Mouse (Mus musculus) hindbrain, embryonic 15.5 days (tissue): ENCODE data around the gene Elp5. TPM values are rescaled to one million over a fixed set of nuclear protein-coding genes. Genes with fewer than 3 reads are reported as not detected.

Experiments
- ATAC-seq: fragments of 200-750 bp; cut with Nextera tagmentation; 2 replicates; pipeline ENCODE4 v1.8.0; 2017; ENCODE audit warnings: low read depth, moderate number of reproducible peaks, moderate TSS enrichment; ENCODE audit not compliant: low FRiP score
- H3K27ac ChIP-seq: fragments of 300-500 bp; sonication (generic); replicated peaks from 2 replicates; pipeline ENCODE4 v1.5.1; 2015; ENCODE audit warnings: mild to moderate bottlenecking, inconsistent platforms
- H3K27me3 ChIP-seq: fragments of 300-500 bp; sonication (generic); 2 replicates; pipeline ENCODE4 v1.6.1; 2015; ENCODE audit warnings: control low read depth, inconsistent platforms
- H3K36me3 ChIP-seq: fragments of 300-500 bp; sonication (generic); 2 replicates; pipeline ENCODE4 v1.6.1; 2015; ENCODE audit warnings: control low read depth, inconsistent platforms
- H3K4me1 ChIP-seq: fragments of 300-500 bp; sonication (generic); replicated peaks from 2 replicates; pipeline ENCODE4 v1.6.1; 2015; ENCODE audit warnings: control low read depth, inconsistent platforms
- H3K4me2 ChIP-seq: fragments of 300-500 bp; sonication (generic); 2 replicates; pipeline ENCODE4 v1.6.1; 2015; ENCODE audit warnings: moderate library complexity, mild to moderate bottlenecking, inconsistent platforms
- H3K4me3 ChIP-seq: fragments of 300-500 bp; sonication (generic); 2 replicates; pipeline ENCODE4 v1.5.1; 2015; ENCODE audit warnings: mild to moderate bottlenecking, inconsistent platforms
- H3K9ac ChIP-seq: fragments of 300-500 bp; sonication (generic); 2 replicates; pipeline ENCODE4 v1.6.1; 2015; ENCODE audit warnings: inconsistent platforms
- H3K9me3 ChIP-seq: fragments of 300-500 bp; sonication (generic); 2 replicates; pipeline ENCODE4 v1.6.1; 2016; ENCODE audit warnings: control low read depth, inconsistent platforms
- WGBS: fragments of 180-500 bp; shearing (Covaris S2); methylation state at CpG from one replicate; pipeline ENCODE4 v1.1.7; 2015; 5-methylcytosine and 5-hydroxymethylcytosine counted together
- polyA plus RNA-seq: library from polyadenylated mRNA; unstranded; fragments of >200 nt; fragmentation: Nextera tagmentation; extraction: Ambion mirVana; gene quantifications from 2 replicates; pipeline ENCODE4 v1.2.1, GENCODE M21; 2015

The Elp5 gene
- polyA plus RNA-seq, 1 experiment from 2014 or later: 174 TPM

GRCm38 (mm10) chr11:69984431-69984830 lies 2.1 kb upstream of the Elp5 start:
- Histone ChIP-seq H3K36me3 (peaks cover 44% of the 10 kb centered on the region), H3K27me3 (no peaks in the 10 kb centered on the region), H3K27ac (no peak overlapping the region), H3K9ac (no peak overlapping the region), H3K9me3 (no peaks in the 10 kb centered on the region), H3K4me1 (peaks cover 26% of the 10 kb centered on the region), H3K4me3 (no peak overlapping the region), H3K4me2 (no peak overlapping the region)
- 94% methylated on average over 8 of the region's 8 CpGs for WGBS
- no peak for ATAC-seq

- H3K27me3 ChIP-seq: no peaks in the 10 kb centered on the region
- peak overlapping the region; percentile 95; the same call in 1 of the 2 replicates for H3K4me2 ChIP-seq
- H3K9me3 ChIP-seq: no peaks in the 10 kb centered on the region
- H3K9ac ChIP-seq: peak overlapping the region; percentile 100; the same call in 1 of the 2 replicates
- peaks cover 36% of the 10 kb centered on the region for H3K4me1 ChIP-seq
- no peak overlapping the region for H3K27ac ChIP-seq
- 93% methylated on average over 4 of the region's 4 CpGs for WGBS
- peak overlapping the region; percentile 100; the same call in 1 of the 2 replicates for H3K4me3 ChIP-seq
- ATAC-seq: no peak
- peaks cover 34% of the 10 kb centered on the region for H3K36me3 ChIP-seq
Measured at GRCm38 (mm10) chr11:69983377-69983776, 1.1 kb upstream of the Elp5 start.

- H3K9ac ChIP-seq: peak overlapping the region; percentile 100; the same call in 1 of the 2 replicates
- peaks cover 40% of the 10 kb centered on the region for H3K4me1 ChIP-seq
- no peak overlapping the region for H3K27ac ChIP-seq
- peak overlapping the region; percentile 95 for H3K4me2 ChIP-seq
- H3K4me3 ChIP-seq: peak overlapping the region; percentile 100
- ATAC-seq: no peak
- H3K9me3 ChIP-seq: no peaks in the 10 kb centered on the region
- WGBS: 36% methylated on average over 5 of the region's 5 CpGs
- peaks cover 29% of the 10 kb centered on the region for H3K36me3 ChIP-seq
- no peaks in the 10 kb centered on the region for H3K27me3 ChIP-seq
Measured at GRCm38 (mm10) chr11:69982877-69983276, 560 bp upstream of the Elp5 start.

GRCm38 (mm10) chr11:69981141-69981762 lies 1.1 kb downstream of the Elp5 start, which contains the start of gene Ctdnep1:
Gene Ctdnep1 (plus strand): TSS chr11:69981156.
- Histone ChIP-seq H3K4me3 (peak within 1 kb of the TSS; percentile 100), H3K36me3 (peaks cover 32% of the 10 kb centered on the region), H3K27me3 (no peaks in the 10 kb centered on the region), H3K9ac (peak within 1 kb of the TSS; percentile 100), H3K9me3 (no peaks in the 10 kb centered on the region), H3K27ac (peak within 1 kb of the TSS; percentile 100), H3K4me1 (peaks cover 40% of the 10 kb centered on the region), H3K4me2 (peak within 1 kb of the TSS; percentile 95)
- ATAC-seq: peak; percentile 54; the same call in 1 of the 2 replicates
- under 1% methylated on average over 37 of the region's 43 CpGs for WGBS

- Histone ChIP-seq H3K9me3 (no peaks in the 10 kb centered on the region), H3K27ac (peak overlapping the region; percentile 100), H3K4me3 (peak overlapping the region; percentile 100), H3K36me3 (peaks cover 34% of the 10 kb centered on the region), H3K27me3 (no peaks in the 10 kb centered on the region), H3K9ac (peak overlapping the region; percentile 100), H3K4me1 (peaks cover 40% of the 10 kb centered on the region), H3K4me2 (peak overlapping the region; percentile 95)
- under 1% methylated on average over 34 of the region's 60 CpGs for WGBS
- peak; percentile 95 for ATAC-seq
Measured at GRCm38 (mm10) chr11:69980196-69981140, 1.8 kb downstream of the Elp5 start.

GRCm38 (mm10) chr11:69979827-69980195 lies 2.5 kb downstream of the Elp5 start:
- Histone ChIP-seq H3K9ac (peak overlapping the region; percentile 100), H3K27me3 (no peaks in the 10 kb centered on the region), H3K4me3 (peak overlapping the region; percentile 100), H3K4me2 (peak overlapping the region; percentile 90), H3K27ac (peak overlapping the region; percentile 100), H3K9me3 (no peaks in the 10 kb centered on the region), H3K4me1 (peaks cover 40% of the 10 kb centered on the region), H3K36me3 (peaks cover 34% of the 10 kb centered on the region)
- ATAC-seq: no peak
- WGBS: 4% methylated on average over 16 of the region's 16 CpGs

- Histone ChIP-seq H3K4me1 (peaks cover 18% of the 10 kb centered on the region), H3K9me3 (no peaks in the 10 kb centered on the region), H3K4me2 (no peak overlapping the region), H3K36me3 (peaks cover 58% of the 10 kb centered on the region), H3K9ac (no peak overlapping the region), H3K4me3 (no peak overlapping the region), H3K27ac (no peak overlapping the region), H3K27me3 (no peaks in the 10 kb centered on the region)
- no peak for ATAC-seq
- WGBS: 89% methylated on average over 4 of the region's 4 CpGs
Measured at GRCm38 (mm10) chr11:69976271-69976670, 6.0 kb downstream of the Elp5 start.

- H3K27me3 ChIP-seq: no peaks in the 10 kb centered on the region
- no peak overlapping the region for H3K27ac ChIP-seq
- peaks cover 18% of the 10 kb centered on the region for H3K4me1 ChIP-seq
- H3K9me3 ChIP-seq: no peaks in the 10 kb centered on the region
- no peak overlapping the region for H3K4me3 ChIP-seq
- no peak overlapping the region for H3K4me2 ChIP-seq
- no peak for ATAC-seq
- H3K9ac ChIP-seq: no peak overlapping the region
- peaks cover 67% of the 10 kb centered on the region for H3K36me3 ChIP-seq
- 96% methylated on average over 2 of the region's 2 CpGs for WGBS
Measured at GRCm38 (mm10) chr11:69974907-69975306, 7.4 kb downstream of the Elp5 start.

GRCm38 (mm10) chr11:69970775-69971174 lies 11.5 kb downstream of the Elp5 start:
- H3K27me3 ChIP-seq: peaks cover 30% of the 10 kb centered on the region
- no peak overlapping the region for H3K27ac ChIP-seq
- ATAC-seq: no peak
- H3K9ac ChIP-seq: no peak overlapping the region
- no peaks in the 10 kb centered on the region for H3K9me3 ChIP-seq
- no peak overlapping the region for H3K4me2 ChIP-seq
- peaks cover 67% of the 10 kb centered on the region for H3K36me3 ChIP-seq
- WGBS: 86% methylated on average over 3 of the region's 3 CpGs
- H3K4me3 ChIP-seq: no peak overlapping the region
- H3K4me1 ChIP-seq: peaks cover 11% of the 10 kb centered on the region

- Histone ChIP-seq H3K9me3 (no peaks in the 10 kb centered on the region), H3K36me3 (peaks cover 62% of the 10 kb centered on the region), H3K27ac (no peak overlapping the region), H3K4me1 (peaks cover 15% of the 10 kb centered on the region), H3K4me2 (no peak overlapping the region), H3K27me3 (peaks cover 35% of the 10 kb centered on the region), H3K9ac (no peak overlapping the region), H3K4me3 (no peak overlapping the region)
- 94% methylated on average over 6 of the region's 6 CpGs for WGBS
- ATAC-seq: no peak
Measured at GRCm38 (mm10) chr11:69970222-69970621, 12.1 kb downstream of the Elp5 start.

- H3K36me3 ChIP-seq: peaks cover 48% of the 10 kb centered on the region
- no peak overlapping the region for H3K4me2 ChIP-seq
- ATAC-seq: no peak
- H3K4me1 ChIP-seq: peaks cover 15% of the 10 kb centered on the region
- no peak overlapping the region for H3K4me3 ChIP-seq
- no peak overlapping the region for H3K27ac ChIP-seq
- H3K9me3 ChIP-seq: no peaks in the 10 kb centered on the region
- peaks cover 49% of the 10 kb centered on the region for H3K27me3 ChIP-seq
- no peak overlapping the region for H3K9ac ChIP-seq
- 87% methylated on average over 4 of the region's 4 CpGs for WGBS
Measured at GRCm38 (mm10) chr11:69968793-69969192, 13.5 kb downstream of the Elp5 start.
